Mouse (Mus musculus) MEL (cell line): Measurements from ENCODE around the gene Clec14a. TPM values are rescaled to one million over a fixed set of nuclear protein-coding genes. Genes with fewer than 3 reads are reported as not detected.

ENCODE experiments used
- DNase-seq: peaks from one replicate; pipeline ENCODE4 v3.0.0; 2011; ENCODE audit warnings: low read depth, low spot score
- H3K27ac ChIP-seq: 2 replicates; pipeline ENCODE4 v1.5.1; 2012; ENCODE audit warnings: low read depth, mild to moderate bottlenecking, control low read depth, low read length, moderate library complexity; ENCODE audit not compliant: control insufficient read depth
- H3K27me3 ChIP-seq, 2 experiments: fragments of 150-350 bp in 1 of 2; sonication (generic) in 1 of 2; 2 replicates each; pipeline ENCODE4 v1.6.1; 2012; ENCODE audit warnings: low read length in 2 of 2, mild to moderate bottlenecking in 2 of 2, improper control_type of control experiment in 1 of 2, moderate library complexity in 1 of 2; ENCODE audit not compliant: insufficient read depth in 2 of 2, control insufficient read depth in 1 of 2
- H3K36me3 ChIP-seq, 2 experiments: 2 replicates each; pipeline ENCODE4 v1.6.1; 2012 to 2014; ENCODE audit warnings: low read length in 2 of 2, improper control_type of control experiment in 1 of 2, inconsistent platforms in 1 of 2, mild to moderate bottlenecking in 1 of 2; ENCODE audit not compliant: insufficient read depth in 2 of 2, control insufficient read depth in 1 of 2
- H3K4me1 ChIP-seq, 2 experiments: fragments of 150-350 bp in 1 of 2; sonication (generic) in 1 of 2; 2 replicates each; pipeline ENCODE4 v1.6.1; 2012; ENCODE audit warnings: low read length in 2 of 2, improper control_type of control experiment in 1 of 2, mild to moderate bottlenecking in 1 of 2; ENCODE audit not compliant: insufficient read depth in 2 of 2, control insufficient read depth in 1 of 2
- H3K4me3 ChIP-seq, 2 experiments: fragments of 150-350 bp in 1 of 2; sonication (generic) in 1 of 2; 2 replicates each; pipeline ENCODE4 v1.5.1; 2012; ENCODE audit warnings: low read depth in 2 of 2, low read length in 2 of 2, mild to moderate bottlenecking in 2 of 2, moderate library complexity in 2 of 2, control low read depth in 1 of 2, improper control_type of control experiment in 1 of 2; ENCODE audit not compliant: control insufficient read depth in 1 of 2, insufficient read depth in 1 of 2
- H3K79me2 ChIP-seq: 2 replicates; pipeline ENCODE4 v1.6.1; 2012; ENCODE audit warnings: mild to moderate bottlenecking, low read length, moderate library complexity; ENCODE audit not compliant: control insufficient read depth, poor library complexity, insufficient read depth
- H3K9ac ChIP-seq: 2 replicates; pipeline ENCODE4 v1.6.1; 2012; ENCODE audit warnings: low read depth, mild to moderate bottlenecking, control low read depth, low read length, moderate library complexity; ENCODE audit not compliant: control insufficient read depth, poor library complexity, severe bottlenecking
- H3K9me3 ChIP-seq: fragments of 150-350 bp; sonication (generic); replicated peaks from 2 replicates; pipeline ENCODE4 v1.6.1; 2012; ENCODE audit warnings: mild to moderate bottlenecking, low read length, improper control_type of control experiment, moderate library complexity; ENCODE audit not compliant: insufficient read depth
- BHLHE40 ChIP-seq: IDR thresholded peaks from 2 replicates; pipeline ENCODE4 v1.6.1; 2012; ENCODE audit warnings: low read depth, mild to moderate bottlenecking, inconsistent platforms, low read length, improper control_type of control experiment, borderline replicate concordance
- CHD1 ChIP-seq: IDR thresholded peaks from 2 replicates; pipeline ENCODE4 v1.6.1; 2012; ENCODE audit warnings: low read depth, mild to moderate bottlenecking, inconsistent platforms, low read length, improper control_type of control experiment
- CHD2 ChIP-seq: IDR thresholded peaks from 2 replicates; pipeline ENCODE4 v1.6.1; 2011; ENCODE audit warnings: low read length, improper control_type of control experiment
- CTCF ChIP-seq, 3 experiments: IDR thresholded peaks in 2 of 3; conservative IDR thresholded peaks in 1 of 3; 2 replicates each; pipeline ENCODE4 v1.5.1; 2011 to 2012; ENCODE audit warnings: low read length in 3 of 3, low read depth in 2 of 3, mild to moderate bottlenecking in 2 of 3, improper control_type of control experiment in 1 of 3, inconsistent platforms in 1 of 3, mixed read lengths in 1 of 3, moderate library complexity in 1 of 3; ENCODE audit not compliant: control insufficient read depth in 1 of 3, insufficient read depth in 1 of 3, poor library complexity in 1 of 3, severe bottlenecking in 1 of 3
- E2F4 ChIP-seq: IDR thresholded peaks from 2 replicates; pipeline ENCODE4 v1.6.1; 2011; ENCODE audit warnings: low read depth, low read length, improper control_type of control experiment, borderline replicate concordance
- ELF1 ChIP-seq: IDR thresholded peaks from 2 replicates; pipeline ENCODE4 v1.6.1; 2014; ENCODE audit warnings: low read depth, mild to moderate bottlenecking, inconsistent platforms, low read length, improper control_type of control experiment, moderate library complexity
- EP300 ChIP-seq, 2 experiments: IDR thresholded peaks; 2 replicates each; pipeline ENCODE4 v1.6.1; 2011; ENCODE audit warnings: improper control_type of control experiment in 2 of 2, low read length in 2 of 2, low read depth in 1 of 2, mild to moderate bottlenecking in 1 of 2
- ETS1 ChIP-seq: IDR thresholded peaks from 2 replicates; pipeline ENCODE4 v1.6.1; 2012; ENCODE audit warnings: low read depth, mild to moderate bottlenecking, inconsistent platforms, low read length, improper control_type of control experiment, moderate library complexity
- GABPA ChIP-seq: IDR thresholded peaks from 2 replicates; pipeline ENCODE4 v1.6.1; 2012; ENCODE audit warnings: low read depth, mild to moderate bottlenecking, inconsistent platforms, low read length, improper control_type of control experiment, moderate library complexity
- GATA1 ChIP-seq: IDR thresholded peaks from 2 replicates; pipeline ENCODE4 v1.6.1; 2011; ENCODE audit warnings: low read depth, low read length, improper control_type of control experiment
- JUND ChIP-seq: IDR thresholded peaks from 2 replicates; pipeline ENCODE4 v1.6.1; 2011; ENCODE audit warnings: low read depth, mild to moderate bottlenecking, improper control_type of control experiment, low read length
- MEF2A ChIP-seq: IDR thresholded peaks from 2 replicates; pipeline ENCODE4 v1.6.1; 2014; ENCODE audit warnings: low read depth, mild to moderate bottlenecking, inconsistent platforms, low read length, improper control_type of control experiment; ENCODE audit not compliant: poor library complexity, insufficient replicate concordance, severe bottlenecking; ENCODE audit errors: extremely low read depth
- MYB ChIP-seq: IDR thresholded peaks from 2 replicates; pipeline ENCODE4 v1.6.1; 2011; ENCODE audit warnings: mild to moderate bottlenecking, low read depth, low read length, improper control_type of control experiment
- MYC ChIP-seq: IDR thresholded peaks from 2 replicates; pipeline ENCODE4 v1.6.1; 2011; ENCODE audit warnings: low read depth, mild to moderate bottlenecking, low read length, improper control_type of control experiment, moderate library complexity
- NELFE ChIP-seq: IDR thresholded peaks from 2 replicates; pipeline ENCODE4 v1.6.1; 2011; ENCODE audit warnings: low read depth, low read length, improper control_type of control experiment
- NRF1 ChIP-seq: IDR thresholded peaks from 2 replicates; pipeline ENCODE4 v1.6.1; 2014; ENCODE audit warnings: low read depth, mild to moderate bottlenecking, inconsistent platforms, low read length, improper control_type of control experiment, moderate library complexity; ENCODE audit not compliant: poor library complexity, insufficient read depth, severe bottlenecking
- POLR2A ChIP-seq, 2 experiments: IDR thresholded peaks; 2 replicates each; pipeline ENCODE4 v1.6.1; 2011 to 2012; ENCODE audit warnings: low read length in 2 of 2, mild to moderate bottlenecking in 2 of 2, control low read depth in 1 of 2, improper control_type of control experiment in 1 of 2, low read depth in 1 of 2, moderate library complexity in 1 of 2; ENCODE audit not compliant: control insufficient read depth in 1 of 2, insufficient read depth in 1 of 2, poor library complexity in 1 of 2
- POLR2AphosphoS2 ChIP-seq: IDR thresholded peaks from 2 replicates; pipeline ENCODE4 v1.6.1; 2011; ENCODE audit warnings: low read length, improper control_type of control experiment
- RAD21 ChIP-seq: IDR thresholded peaks from 2 replicates; pipeline ENCODE4 v1.6.1; 2011; ENCODE audit warnings: mild to moderate bottlenecking, low read depth, low read length, improper control_type of control experiment
- RCOR1 ChIP-seq: IDR thresholded peaks from 2 replicates; pipeline ENCODE4 v1.6.1; 2012; ENCODE audit warnings: low read depth, mild to moderate bottlenecking, inconsistent platforms, low read length, improper control_type of control experiment
- SIN3A ChIP-seq: IDR thresholded peaks from 2 replicates; pipeline ENCODE4 v1.6.1; 2012; ENCODE audit warnings: low read length, improper control_type of control experiment, inconsistent platforms
- TAL1 ChIP-seq: IDR thresholded peaks from 2 replicates; pipeline ENCODE4 v1.6.1; 2012; ENCODE audit warnings: mild to moderate bottlenecking, inconsistent platforms, low read length, moderate library complexity, mixed read lengths
- TCF12 ChIP-seq: IDR thresholded peaks from 2 replicates; pipeline ENCODE4 v1.6.1; 2014; ENCODE audit warnings: low read depth, mild to moderate bottlenecking, inconsistent platforms, low read length, improper control_type of control experiment, moderate library complexity
- USF2 ChIP-seq, 2 experiments: IDR thresholded peaks; 2 replicates each; pipeline ENCODE4 v1.6.1; 2011 to 2012; ENCODE audit warnings: improper control_type of control experiment in 2 of 2, low read length in 2 of 2, borderline replicate concordance in 1 of 2, inconsistent platforms in 1 of 2, low read depth in 1 of 2, mild to moderate bottlenecking in 1 of 2; ENCODE audit not compliant: insufficient read depth in 1 of 2
- ZC3H11A ChIP-seq: IDR thresholded peaks from 2 replicates; pipeline ENCODE4 v1.6.1; 2012; ENCODE audit warnings: low read depth, mild to moderate bottlenecking, inconsistent platforms, low read length, improper control_type of control experiment
- ZKSCAN1 ChIP-seq: IDR thresholded peaks from 2 replicates; pipeline ENCODE4 v1.6.1; 2012; ENCODE audit warnings: low read depth, mild to moderate bottlenecking, inconsistent platforms, low read length, improper control_type of control experiment, moderate library complexity
- polyA plus RNA-seq, 2 experiments: library from polyadenylated mRNA; stranded (reverse) in 1 of 2; unstranded in 1 of 2; fragments of >175 nt in 1 of 2; fragments of >200 nt in 1 of 2; gene quantifications; 2 replicates each; pipeline versions ENCODE4 v1.2.1 to v1.2.4; 2012; ENCODE audit warnings: low replicate concordance in 2 of 2, low read depth in 1 of 2; ENCODE audit not compliant: insufficient read length in 2 of 2, insufficient read depth in 1 of 2, missing spikeins in 1 of 2
- total RNA-seq: library from RNA; depleted of rRNA; stranded (reverse); fragments of 300-350 nt; gene quantifications from 2 replicates; pipeline ENCODE4 v1.2.3, GENCODE M21; 2012

Gene Clec14a
- total and polyA plus RNA-seq, 3 experiments = not detected

DNA sequence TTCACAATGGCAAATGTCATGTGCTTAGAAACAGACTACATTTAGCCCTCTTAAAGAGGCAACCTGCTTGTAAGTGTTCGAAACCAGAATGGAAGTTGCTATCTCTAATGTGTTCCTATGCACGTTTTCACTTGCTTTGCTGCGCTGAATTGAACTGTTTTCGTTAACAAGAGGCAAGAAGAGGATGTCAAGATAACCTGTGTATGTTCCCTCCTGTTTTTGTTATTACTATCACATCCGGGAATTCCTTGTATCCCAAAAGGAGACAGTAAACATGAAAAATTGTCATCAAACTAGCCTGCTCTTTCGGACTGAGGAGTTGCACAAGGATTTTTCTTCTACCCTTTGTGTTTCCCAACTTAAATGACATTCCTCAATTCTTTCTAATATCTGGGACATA lies 1.4 kb upstream of the Clec14a start:
- H3K4me1 ChIP-seq = no peaks in the 10 kb centered on the region
- H3K9ac ChIP-seq = no peak overlapping the region
- H3K36me3 ChIP-seq = no peaks in the 10 kb centered on the region
- no peak overlapping the region for H3K27ac ChIP-seq
- DNase-seq = no peak
- H3K27me3 ChIP-seq = no peaks in the 10 kb centered on the region
- H3K79me2 ChIP-seq = no peaks in the 10 kb centered on the region
- H3K4me3 ChIP-seq = no peak overlapping the region
- H3K9me3 ChIP-seq = no peaks in the 10 kb centered on the region
- no peak for TF ChIP-seq RAD21
- TF ChIP-seq NELFE = no peak
- no peak for TF ChIP-seq TAL1
- TF ChIP-seq USF2 (IDR thresholded peaks at IDR 0.05; ENCODE audit: borderline replicate concordance in 1 of 2, insufficient read depth in 1 of 2, low read depth in 1 of 2, low read length in 2 of 2) = no peak
- no peak for TF ChIP-seq GATA1
- no peak for TF ChIP-seq SIN3A
- TF ChIP-seq ZC3H11A = no peak
- TF ChIP-seq CTCF (IDR thresholded peaks at IDR 0.05 in 2 of 3, conservative IDR thresholded peaks at IDR 0.05 in 1 of 3; ENCODE audit: control insufficient read depth in 1 of 3, insufficient read depth in 1 of 3, low read depth in 2 of 3, low read length in 3 of 3, poor library complexity in 1 of 3, severe bottlenecking in 1 of 3) = no peak
- TF ChIP-seq EP300 (IDR thresholded peaks at IDR 0.05; ENCODE audit: low read depth in 1 of 2, low read length in 2 of 2) = no peak
- TF ChIP-seq MYB = no peak
- TF ChIP-seq ZKSCAN1 = no peak

GRCm38 (mm10) chr12:58269505-58269904 lies 415 bp upstream of the Clec14a start:
- Histone ChIP-seq H3K4me3 (no peak overlapping the region), H3K79me2 (no peaks in the 10 kb centered on the region), H3K27me3 (no peaks in the 10 kb centered on the region), H3K4me1 (no peaks in the 10 kb centered on the region), H3K9ac (no peak overlapping the region), H3K27ac (no peak overlapping the region), H3K9me3 (no peaks in the 10 kb centered on the region), H3K36me3 (no peaks in the 10 kb centered on the region)
- no peak for TF ChIP-seq CTCF (IDR thresholded peaks at IDR 0.05 in 2 of 3, conservative IDR thresholded peaks at IDR 0.05 in 1 of 3; ENCODE audit: control insufficient read depth in 1 of 3, insufficient read depth in 1 of 3, low read depth in 2 of 3, low read length in 3 of 3, poor library complexity in 1 of 3, severe bottlenecking in 1 of 3)
- no peak for TF ChIP-seq CHD1
- no peak for TF ChIP-seq JUND
- no peak for TF ChIP-seq NRF1
- no peak for TF ChIP-seq MYC
- TF ChIP-seq TCF12 = no peak
- no peak for TF ChIP-seq RCOR1
- TF ChIP-seq ELF1 = no peak
- no peak for TF ChIP-seq MEF2A
- no peak for TF ChIP-seq NELFE
- TF ChIP-seq POLR2A (IDR thresholded peaks at IDR 0.05; ENCODE audit: control insufficient read depth in 1 of 2, insufficient read depth in 1 of 2, low read depth in 1 of 2, low read length in 2 of 2, poor library complexity in 1 of 2) = no peak
- no peak for TF ChIP-seq POLR2AphosphoS2
- TF ChIP-seq CHD2 = no peak
- TF ChIP-seq SIN3A = no peak
- TF ChIP-seq BHLHE40 = no peak
- no peak for TF ChIP-seq USF2 (IDR thresholded peaks at IDR 0.05; ENCODE audit: borderline replicate concordance in 1 of 2, insufficient read depth in 1 of 2, low read depth in 1 of 2, low read length in 2 of 2)
- TF ChIP-seq ETS1 = no peak
- no peak for TF ChIP-seq GABPA
- no peak for TF ChIP-seq E2F4
- DNase-seq = no peak
